Mouse (Mus musculus) gastrocnemius, adult 2 months (tissue): ENCODE results near the gene Igfbp7. TPM values are rescaled to one million over a fixed set of nuclear protein-coding genes. Genes with fewer than 3 reads are reported as not detected.

Experiments used
- DNase-seq: peaks from one replicate; pipeline ENCODE4 v3.0.0; 2022
- H3K27ac ChIP-seq: fragments of 200-600 bp; 2 replicates; pipeline ENCODE4 v1.8.1; 2022; ENCODE audit warnings: mild to moderate bottlenecking
- H3K4me3 ChIP-seq: fragments of 200-600 bp; 2 replicates; pipeline ENCODE4 v1.8.1; 2022; ENCODE audit warnings: mild to moderate bottlenecking, moderate library complexity
- CTCF ChIP-seq: fragments of 200-600 bp; IDR thresholded peaks from 2 replicates; pipeline ENCODE4 v1.8.1; 2022; ENCODE audit warnings: antibody characterized with exemption, mild to moderate bottlenecking, moderate library complexity
- intact Hi-C: fragments of 180-260 bp; cut with DNase I; formaldehyde crosslinking; loops from one replicate; pipeline ENCODE4 v1.15.1; 2025
- total RNA-seq, 2 experiments: library from RNA; stranded (reverse); gene quantifications; 2 replicates each; pipeline ENCODE4 v1.2.3; 2021

The Igfbp7 gene
- total RNA-seq, 2 experiments from 2014 or later = 63.6 to 92.5 TPM

GRCm38 (mm10) chr5:77351691-77352090 is 56.1 kb downstream of the Igfbp7 start:
- Histone ChIP-seq H3K4me3 (no peak overlapping the region), H3K27ac (no peak overlapping the region)
- no peak for TF ChIP-seq CTCF
- intact Hi-C loops = no loop called here
- no peak for DNase-seq

GRCm38 (mm10) chr5:77349971-77350658 is 57.7 kb downstream of the Igfbp7 start:
- TF ChIP-seq CTCF = 0 out of 2 replicates have a peak, but pooled peaks have one; percentile 9
- no peak for DNase-seq
- intact Hi-C loops = no loop called here

GRCm38 (mm10) chr5:77348901-77349300 is 58.9 kb downstream of the Igfbp7 start:
- Histone ChIP-seq H3K27ac (no peak overlapping the region), H3K4me3 (no peak overlapping the region)
- no peak for DNase-seq
- intact Hi-C loops = no loop called here
- no peak for TF ChIP-seq CTCF

More at GRCm38 (mm10) chr5:77349971-77350658, 57.7 kb downstream of the Igfbp7 start:
- Histone ChIP-seq H3K27ac (no peak overlapping the region), H3K4me3 (no peak overlapping the region)

GRCm38 (mm10) chr5:77340033-77340432 is 67.8 kb downstream of the Igfbp7 start:
- intact Hi-C loops = no loop called here
- Histone ChIP-seq H3K27ac (no peak overlapping the region), H3K4me3 (no peak overlapping the region)
- no peak for TF ChIP-seq CTCF
- no peak for DNase-seq

- intact Hi-C loops = no loop called here
- no peak for TF ChIP-seq CTCF
- Histone ChIP-seq H3K4me3 (no peak overlapping the region), H3K27ac (no peak overlapping the region)
- DNase-seq = no peak
These were observed 77.7 kb downstream of the Igfbp7 start for GRCm38 (mm10) chr5:77330154-77330553.

- no peak for TF ChIP-seq CTCF
- Histone ChIP-seq H3K4me3 (no peak overlapping the region), H3K27ac (no peak overlapping the region)
- DNase-seq = no peak
- intact Hi-C loops = loop anchor here (10.0 kb wide), 1 partner anchor 340 kb away; no protein-coding TSS in a partner anchor
These were observed 82.9 kb downstream of the Igfbp7 start for GRCm38 (mm10) chr5:77324936-77325335.

- no peak overlapping the region for H3K4me3 ChIP-seq
- no peak for TF ChIP-seq CTCF
- no peak for DNase-seq
- intact Hi-C loops = loop anchor here (10.0 kb wide), 1 partner anchor 410 kb away; the partner anchor contains the start of gene Aasdh
- no peak overlapping the region for H3K27ac ChIP-seq
These were observed 92.9 kb downstream of the Igfbp7 start for GRCm38 (mm10) chr5:77314986-77315385.

GRCm38 (mm10) chr5:77314206-77314605 is 93.6 kb downstream of the Igfbp7 start:
- H3K27ac ChIP-seq = no peak overlapping the region
- intact Hi-C loops = loop anchor here (10.0 kb wide), 1 partner anchor 409 kb away; the partner anchor contains the start of gene Aasdh
- no peak for TF ChIP-seq CTCF
- H3K4me3 ChIP-seq = no peak overlapping the region
- DNase-seq = no peak

GRCm38 (mm10) chr5:77309924-77310772 is 97.7 kb downstream of the Igfbp7 start, which contains the start of the genes Noa1 and Polr2b:
Gene Noa1 (minus strand): TSS chr5:77310084.
Gene Polr2b (plus strand): TSS chr5:77310147.
- peak within 1 kb of the TSS; percentile 97 for H3K27ac ChIP-seq
- TF ChIP-seq CTCF = no peak
- intact Hi-C loops = loop anchor here (5.0 to 10.0 kb wide), 2 partner anchors 43 to 405 kb away; partner anchors contain the start of genes Aasdh and Rest
- H3K4me3 ChIP-seq = peak within 1 kb of the TSS; percentile 98
- DNase-seq = peak; percentile 98

GRCm38 (mm10) chr5:77309051-77309906 is 98.6 kb downstream of the Igfbp7 start:
- H3K27ac ChIP-seq = peak overlapping the region; percentile 97
- DNase-seq = peak; percentile 56
- H3K4me3 ChIP-seq = peak overlapping the region; percentile 98
- no peak for TF ChIP-seq CTCF
- intact Hi-C loops = loop anchor here (5.0 kb wide), 1 partner anchor 42 kb away; the partner anchor contains the start of gene Rest

GRCm38 (mm10) chr5:77307821-77308553 is 99.9 kb downstream of the Igfbp7 start:
- no peak for DNase-seq
- Histone ChIP-seq H3K4me3 (peak overlapping the region; percentile 98), H3K27ac (no peak overlapping the region)
- no peak for TF ChIP-seq CTCF
- intact Hi-C loops = loop anchor here (5.0 kb wide), 1 partner anchor 41 kb away; the partner anchor contains the start of gene Rest
